Mouse (Mus musculus) midbrain, embryonic 10.5 days (tissue): ENCODE data around the gene Ccdc90b. TPM values are rescaled to one million over a fixed set of nuclear protein-coding genes. Genes with fewer than 3 reads are reported as not detected.

Experiments
- DNase-seq: peaks from one replicate; pipeline ENCODE4 v3.0.0-alpha.2; 2017; ENCODE audit warnings: low spot score
- H3K27ac ChIP-seq: fragments of 300-500 bp; sonication (generic); replicated peaks from 2 replicates; pipeline ENCODE4 v1.5.1; 2016; ENCODE audit warnings: mild to moderate bottlenecking
- H3K27me3 ChIP-seq: fragments of 300-500 bp; sonication (generic); 2 replicates; pipeline ENCODE4 v1.6.1; 2016; ENCODE audit warnings: low read depth, mild to moderate bottlenecking; ENCODE audit not compliant: poor library complexity, severe bottlenecking
- H3K36me3 ChIP-seq: fragments of 300-500 bp; sonication (generic); 2 replicates; pipeline ENCODE4 v1.6.1; 2016; ENCODE audit warnings: mild to moderate bottlenecking, moderate library complexity
- H3K4me1 ChIP-seq: fragments of 300-500 bp; sonication (generic); 2 replicates; pipeline ENCODE4 v1.6.1; 2016
- H3K4me3 ChIP-seq: fragments of 300-500 bp; sonication (generic); 2 replicates; pipeline ENCODE4 v1.5.1; 2016; ENCODE audit warnings: mild to moderate bottlenecking, moderate library complexity
- H3K9me3 ChIP-seq: fragments of 300-500 bp; sonication (generic); replicated peaks from 2 replicates; pipeline ENCODE4 v1.6.1; 2016; ENCODE audit warnings: mild to moderate bottlenecking
- WGBS: fragments of 180-500 bp; shearing (Covaris S2); methylation state at CpG from one replicate; pipeline ENCODE4 v1.1.7; 2016; 5-methylcytosine and 5-hydroxymethylcytosine counted together
- polyA plus RNA-seq: library from polyadenylated mRNA; unstranded; fragments of >200 nt; fragmentation: Nextera tagmentation; extraction: Ambion mirVana; gene quantifications from 2 replicates; pipeline ENCODE4 v1.2.1, GENCODE M21; 2016

Gene Ccdc90b
- polyA plus RNA-seq, 1 experiment from 2014 or later, result 70.1 TPM

- Histone ChIP-seq H3K27me3 (no peaks in the 10 kb centered on the region), H3K4me3 (no peak overlapping the region), H3K36me3 (no peaks in the 10 kb centered on the region), H3K27ac (no peak overlapping the region), H3K9me3 (no peaks in the 10 kb centered on the region), H3K4me1 (no peaks in the 10 kb centered on the region)
- DNase-seq, result no peak
- 93% methylated on average over 7 of the region's 7 CpGs for WGBS
Measured at GRCm38 (mm10) chr7:92589986-92590385, 29.0 kb downstream of the Ccdc90b start.

GRCm38 (mm10) chr7:92590842-92591241 is 29.9 kb downstream of the Ccdc90b start:
- H3K27me3 ChIP-seq, result no peaks in the 10 kb centered on the region
- no peaks in the 10 kb centered on the region for H3K9me3 ChIP-seq
- DNase-seq, result no peak
- 89% methylated on average over 2 of the region's 2 CpGs for WGBS
- H3K27ac ChIP-seq, result no peak overlapping the region
- no peaks in the 10 kb centered on the region for H3K4me1 ChIP-seq
- H3K36me3 ChIP-seq, result no peaks in the 10 kb centered on the region
- H3K4me3 ChIP-seq, result no peak overlapping the region

- no peak overlapping the region for H3K4me3 ChIP-seq
- H3K4me1 ChIP-seq, result no peaks in the 10 kb centered on the region
- WGBS, result 92% methylated on average over 7 of the region's 7 CpGs
- H3K36me3 ChIP-seq, result peaks cover 19% of the 10 kb centered on the region
- H3K27ac ChIP-seq, result no peak overlapping the region
- H3K9me3 ChIP-seq, result no peaks in the 10 kb centered on the region
- DNase-seq, result no peak
- no peaks in the 10 kb centered on the region for H3K27me3 ChIP-seq
Measured at GRCm38 (mm10) chr7:92604961-92605360, 44.0 kb downstream of the Ccdc90b start.

- 64% methylated on average over 7 of the region's 7 CpGs for WGBS
- Histone ChIP-seq H3K36me3 (peaks cover 7% of the 10 kb centered on the region; the same call in 1 of the 2 replicates), H3K4me1 (no peaks in the 10 kb centered on the region), H3K4me3 (no peak overlapping the region), H3K27ac (no peak overlapping the region), H3K27me3 (no peaks in the 10 kb centered on the region), H3K9me3 (no peaks in the 10 kb centered on the region)
- DNase-seq, result no peak
Measured at GRCm38 (mm10) chr7:92610830-92611229, 49.9 kb downstream of the Ccdc90b start.

- Histone ChIP-seq H3K36me3 (no peaks in the 10 kb centered on the region), H3K9me3 (no peaks in the 10 kb centered on the region), H3K27me3 (no peaks in the 10 kb centered on the region), H3K4me3 (no peak overlapping the region), H3K27ac (no peak overlapping the region), H3K4me1 (no peaks in the 10 kb centered on the region)
- no peak for DNase-seq
- WGBS, result 65% methylated on average over 2 of the region's 2 CpGs
Measured at GRCm38 (mm10) chr7:92624488-92624887, 63.5 kb downstream of the Ccdc90b start.

GRCm38 (mm10) chr7:92630167-92630566 is 69.2 kb downstream of the Ccdc90b start:
- H3K4me1 ChIP-seq, result no peaks in the 10 kb centered on the region
- no peak for DNase-seq
- H3K27me3 ChIP-seq, result no peaks in the 10 kb centered on the region
- 60% methylated on average over 2 of the region's 2 CpGs for WGBS
- H3K27ac ChIP-seq, result no peak overlapping the region
- no peak overlapping the region for H3K4me3 ChIP-seq
- no peaks in the 10 kb centered on the region for H3K9me3 ChIP-seq
- no peaks in the 10 kb centered on the region for H3K36me3 ChIP-seq

Other genes starting within 250 kb of the Ccdc90b start
- gene Ankrd42, start 76.0 kb downstream of the Ccdc90b start, polyA plus RNA-seq, result 10.9 and 12.1 TPM in 2 replicates
- 16.4 and 18.3 TPM in 2 replicates for gene Pcf11, start 108.8 kb downstream of the Ccdc90b start, polyA plus RNA-seq
- 15.1 and 18.1 TPM in 2 replicates for gene Rab30, start 180.5 kb downstream of the Ccdc90b start, polyA plus RNA-seq